Mouse (Mus musculus) kidney, adult 2 months (tissue): ENCODE data around the gene Ankrd24.
"Not testable (repeated sequence)": the region's sequence is repeated elsewhere in the genome, so short reads cannot be mapped to it uniquely, and the experiment has no call there.

Experiments
- CTCF ChIP-seq: fragments of 200-500 bp; conservative IDR thresholded peaks from 2 replicates; pipeline ENCODE4 v1.5.1; 2011; ENCODE audit warnings: low read depth, mild to moderate bottlenecking, control low read depth, low read length, moderate library complexity, mixed read lengths; ENCODE audit not compliant: insufficient read depth, insufficient read length
- POLR2A ChIP-seq: fragments of 200-500 bp; IDR thresholded peaks from one replicate; pipeline ENCODE4 v1.6.1; 2011; ENCODE audit warnings: low read depth, low read length, control low read depth

DNA sequence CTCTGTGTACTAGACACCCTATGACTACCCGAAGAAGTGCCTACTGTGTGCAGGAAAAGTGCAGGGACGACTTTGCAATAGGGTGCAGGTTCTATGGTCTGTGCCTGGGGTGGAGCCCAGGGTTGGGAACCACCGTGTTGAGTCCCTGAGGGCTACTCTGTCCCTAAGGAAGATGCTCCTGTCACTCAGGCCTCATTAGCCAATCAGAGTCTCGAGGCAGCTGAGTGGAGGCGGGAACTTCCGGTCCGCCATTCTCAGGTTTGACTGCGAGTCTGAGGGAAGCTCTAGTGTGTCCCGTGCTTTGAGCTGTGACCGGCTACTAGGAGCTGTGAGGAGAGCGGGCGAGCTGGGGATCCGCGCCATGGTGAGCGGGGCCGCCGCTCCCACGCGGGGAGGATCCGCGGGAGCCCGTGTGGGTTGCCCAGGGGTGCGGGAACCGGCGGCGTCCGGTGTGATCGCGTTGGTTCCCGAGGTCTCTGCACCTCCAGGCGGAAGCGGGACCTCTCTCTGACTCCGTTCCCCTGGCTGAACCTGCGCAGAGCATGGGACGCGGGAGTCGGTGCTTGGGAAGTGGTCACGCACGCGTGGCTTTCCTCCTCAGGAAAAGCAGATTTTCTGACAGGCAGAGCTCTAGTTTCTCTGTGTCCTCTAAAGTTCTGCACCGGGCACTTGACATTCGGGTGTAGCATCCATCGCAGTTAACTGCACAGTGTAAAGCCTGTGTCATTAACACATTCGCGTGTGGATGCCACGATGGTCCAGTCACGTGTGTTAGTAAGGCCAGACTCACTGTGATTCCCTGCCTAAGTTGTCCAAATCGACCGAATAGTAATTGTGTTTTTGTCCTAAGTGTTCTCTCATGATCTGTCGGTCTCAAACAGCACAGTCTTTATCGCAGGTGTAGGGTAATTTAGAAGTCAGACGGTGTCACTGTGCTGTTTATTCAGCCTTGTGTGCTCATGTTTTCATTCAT, 20.7 kb downstream of the Ankrd24 start, which contains the start of gene Gm10778:
- not testable (repeated sequence) for TF ChIP-seq CTCF, POLR2A
